Mouse (Mus musculus) liver, embryonic 11.5 days (tissue): ENCODE data around the gene Dhrs13. TPM values are rescaled to one million over a fixed set of nuclear protein-coding genes. Genes with fewer than 3 reads are reported as not detected.

ENCODE experiments used
- ATAC-seq: fragments of 200-750 bp; cut with Nextera tagmentation; replicated peaks from 2 replicates; pipeline ENCODE4 v1.8.0; 2017; ENCODE audit warnings: moderate number of reproducible peaks, mild to moderate bottlenecking, moderate TSS enrichment, moderate library complexity; ENCODE audit not compliant: low FRiP score
- DNase-seq: peaks from one replicate; pipeline ENCODE4 v3.0.0-alpha.2; 2017; ENCODE audit warnings: low spot score
- H3K27ac ChIP-seq: fragments of 300-500 bp; sonication (generic); 2 replicates; pipeline ENCODE4 v1.5.1; 2014; ENCODE audit warnings: mild to moderate bottlenecking, low read depth, low read length, control low read depth
- H3K27me3 ChIP-seq: fragments of 300-500 bp; sonication (generic); replicated peaks from 2 replicates; pipeline ENCODE4 v1.6.1; 2014; ENCODE audit warnings: low read length, mixed read lengths; ENCODE audit not compliant: control insufficient read depth, insufficient read depth
- H3K36me3 ChIP-seq: fragments of 300-500 bp; sonication (generic); 2 replicates; pipeline ENCODE4 v1.6.1; 2014; ENCODE audit warnings: mild to moderate bottlenecking, low read length, moderate library complexity, mixed read lengths; ENCODE audit not compliant: control insufficient read depth, insufficient read depth
- H3K4me1 ChIP-seq: fragments of 300-500 bp; sonication (generic); replicated peaks from 2 replicates; pipeline ENCODE4 v1.6.1; 2014; ENCODE audit warnings: low read length, mixed read lengths; ENCODE audit not compliant: control insufficient read depth, insufficient read depth
- H3K4me2 ChIP-seq: fragments of 300-500 bp; sonication (generic); 2 replicates; pipeline ENCODE4 v1.6.1; 2014; ENCODE audit warnings: mild to moderate bottlenecking, control low read depth, moderate library complexity
- H3K4me3 ChIP-seq: fragments of 300-500 bp; sonication (generic); 2 replicates; pipeline ENCODE4 v1.5.1; 2014; ENCODE audit warnings: low read depth, low read length, control low read depth
- H3K9ac ChIP-seq: fragments of 300-500 bp; sonication (generic); 2 replicates; pipeline ENCODE4 v1.6.1; 2014; ENCODE audit warnings: low read depth, low read length, control low read depth
- H3K9me3 ChIP-seq: fragments of 300-500 bp; sonication (generic); 2 replicates; pipeline ENCODE4 v1.6.1; 2016; ENCODE audit warnings: low read length, inconsistent platforms, mixed read lengths; ENCODE audit not compliant: control insufficient read depth
- WGBS: fragments of 180-500 bp; shearing (Covaris S2); extraction: QIAGEN DNeasy Blood & Tissue Kit; methylation state at CpG from one replicate; pipeline ENCODE4 v1.1.7; 2014; 5-methylcytosine and 5-hydroxymethylcytosine counted together
- polyA plus RNA-seq: library from polyadenylated mRNA; unstranded; fragments of >200 nt; fragmentation: Nextera tagmentation; extraction: Ambion mirVana; gene quantifications from 2 replicates; pipeline ENCODE4 v1.2.1, GENCODE M21; 2014

Dhrs13 gene
- polyA plus RNA-seq: 23.8 and 24.9 TPM in 2 replicates

- Histone ChIP-seq H3K36me3 (peaks cover 21% of the 10 kb centered on the region), H3K27me3 (no peaks in the 10 kb centered on the region), H3K27ac (peak within 1 kb of the TSS; percentile 89), H3K4me2 (peak within 1 kb of the TSS; percentile 98), H3K9me3 (no peaks in the 10 kb centered on the region), H3K4me1 (peaks cover 36% of the 10 kb centered on the region), H3K9ac (peak within 1 kb of the TSS; percentile 84), H3K4me3 (peak within 1 kb of the TSS; percentile 79)
- DNase-seq (peak; percentile 91), ATAC-seq (peak; percentile 95)
- WGBS: under 1% methylated on average over 96 of the region's 96 CpGs
Measured at GRCm38 (mm10) chr11:78031947-78032808, at the start of gene Dhrs13. Dhrs13 (plus strand) TSS chr11:78032280.

- H3K4me1 ChIP-seq: peaks cover 14% of the 10 kb centered on the region
- under 1% methylated on average over 56 of the region's 62 CpGs for WGBS
- no peaks in the 10 kb centered on the region for H3K9me3 ChIP-seq
- peaks cover 6% of the 10 kb centered on the region for H3K36me3 ChIP-seq
- peak within 1 kb of the TSS; percentile 90 for H3K9ac ChIP-seq
- peak within 1 kb of the TSS; percentile 97 for H3K4me3 ChIP-seq
- H3K4me2 ChIP-seq: peak within 1 kb of the TSS; percentile 81
- ATAC-seq: peak; percentile 85
- peaks cover 7% of the 10 kb centered on the region; the same call in 1 of the 2 replicates for H3K27me3 ChIP-seq
- peak within 1 kb of the TSS; percentile 95 for H3K27ac ChIP-seq
- DNase-seq: peak; percentile 97
Measured at GRCm38 (mm10) chr11:77982441-77982905, 49.6 kb upstream of the Dhrs13 start, which contains the start of gene Phf12. Phf12 (plus strand) TSS chr11:77982754.

DNA sequence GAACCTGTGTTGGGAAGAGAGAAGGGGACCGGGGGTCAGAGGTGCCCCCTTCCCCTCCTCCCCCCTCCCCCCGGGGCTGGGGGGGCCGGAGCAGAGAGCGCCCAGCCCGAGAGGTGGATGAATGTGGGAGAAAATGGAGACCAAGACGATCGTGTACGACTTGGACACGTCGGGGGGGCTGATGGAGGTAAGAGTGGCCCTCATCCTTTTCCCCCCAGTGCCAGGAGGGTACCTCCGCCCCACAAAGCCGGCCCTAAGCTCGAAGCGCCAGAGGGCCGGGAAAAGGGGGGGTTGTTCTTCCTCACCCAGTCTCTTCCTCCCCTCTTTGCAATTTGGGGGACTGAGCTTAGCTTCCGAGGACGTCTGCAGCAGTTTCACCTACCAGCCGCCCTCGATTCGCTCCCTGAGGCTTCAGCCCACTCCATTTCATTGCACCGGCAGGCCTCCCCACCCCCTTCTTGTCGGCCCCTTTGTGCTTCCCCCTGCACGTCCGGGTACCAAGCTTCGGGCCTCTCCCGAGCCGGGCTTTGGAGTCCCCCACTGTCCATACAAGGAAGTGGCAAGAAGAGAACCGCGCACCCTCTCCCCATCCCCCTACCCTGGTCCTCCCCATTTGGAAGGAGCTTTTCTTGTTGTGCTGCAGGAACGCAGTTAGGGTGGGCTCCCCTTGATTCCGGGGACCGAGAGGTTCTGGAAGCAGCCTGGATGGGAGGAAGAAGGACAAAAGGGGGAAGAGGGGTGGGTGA is 48.7 kb upstream of the Dhrs13 start:
- 1% methylated on average over 28 of the region's 32 CpGs for WGBS
- H3K4me1 ChIP-seq: peaks cover 14% of the 10 kb centered on the region

GRCm38 (mm10) chr11:77983937-77984835 is 47.9 kb upstream of the Dhrs13 start:
- H3K4me1 ChIP-seq: peaks cover 14% of the 10 kb centered on the region
- peak overlapping the region; percentile 97 for H3K4me3 ChIP-seq
- under 1% methylated on average over 43 of the region's 63 CpGs for WGBS
- peak overlapping the region; percentile 90 for H3K27ac ChIP-seq
- H3K9ac ChIP-seq: peak overlapping the region; percentile 90
- DNase-seq: peak; percentile 83
- no peaks in the 10 kb centered on the region for H3K27me3 ChIP-seq
- H3K36me3 ChIP-seq: peaks cover 16% of the 10 kb centered on the region
- peak overlapping the region; percentile 81 for H3K4me2 ChIP-seq
- H3K9me3 ChIP-seq: no peaks in the 10 kb centered on the region
- no peak; the same call in 1 of the 2 replicates for ATAC-seq

More for the DNA sequence above, 48.7 kb upstream of the Dhrs13 start:
- Histone ChIP-seq H3K27ac (peak overlapping the region; percentile 90), H3K9ac (peak overlapping the region; percentile 90), H3K9me3 (no peaks in the 10 kb centered on the region), H3K36me3 (peaks cover 11% of the 10 kb centered on the region), H3K27me3 (no peaks in the 10 kb centered on the region), H3K4me2 (peak overlapping the region; percentile 81), H3K4me3 (peak overlapping the region; percentile 97)
- peak; percentile 74 for DNase-seq
- no peak for ATAC-seq

GRCm38 (mm10) chr11:77984836-77985231 is 47.2 kb upstream of the Dhrs13 start:
- Histone ChIP-seq H3K9ac (peak overlapping the region; percentile 90), H3K9me3 (no peaks in the 10 kb centered on the region), H3K4me3 (peak overlapping the region; percentile 97), H3K4me1 (peaks cover 14% of the 10 kb centered on the region), H3K27me3 (no peaks in the 10 kb centered on the region), H3K27ac (peak overlapping the region; percentile 90), H3K4me2 (peak overlapping the region; percentile 81), H3K36me3 (peaks cover 17% of the 10 kb centered on the region)
- 4% methylated on average over 13 of the region's 13 CpGs for WGBS
- DNase-seq (no peak), ATAC-seq (no peak)

DNA sequence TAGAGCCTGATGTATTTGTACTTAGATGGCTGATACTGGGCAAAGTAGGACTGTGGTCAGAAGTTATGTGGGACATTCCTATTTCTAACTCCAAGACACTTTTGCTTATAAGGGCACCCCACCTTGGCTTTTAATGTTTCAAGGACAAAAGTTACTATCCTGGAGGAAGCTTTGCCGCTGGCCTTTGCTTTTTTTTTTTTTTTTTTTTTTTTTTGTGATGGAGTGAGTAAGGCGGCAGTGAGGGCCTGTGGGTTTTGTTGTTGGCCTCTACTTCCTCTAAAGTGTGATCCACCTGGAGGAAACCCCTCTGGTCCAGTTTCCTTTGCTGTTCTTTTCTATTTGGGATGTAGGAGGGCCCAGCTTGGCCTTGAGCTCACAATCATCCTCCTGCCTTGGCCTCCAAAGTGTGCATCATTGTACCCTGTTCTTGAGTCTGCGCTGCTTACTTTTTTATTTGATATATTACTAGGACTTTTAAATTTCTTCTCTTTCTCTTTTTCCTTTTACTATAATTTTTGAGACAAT is 46.5 kb upstream of the Dhrs13 start:
- WGBS: 76% methylated on average over 3 of the region's 3 CpGs
- no peak for DNase-seq
- H3K4me2 ChIP-seq: peak overlapping the region; percentile 81
- 0 out of 2 replicates have a peak overlapping the region, but pooled peaks have one; percentile 5 for H3K9ac ChIP-seq
- ATAC-seq: no peak
- peaks cover 14% of the 10 kb centered on the region for H3K4me1 ChIP-seq
- peaks cover 19% of the 10 kb centered on the region for H3K36me3 ChIP-seq
- no peaks in the 10 kb centered on the region for H3K9me3 ChIP-seq
- no peaks in the 10 kb centered on the region for H3K27me3 ChIP-seq
- H3K27ac ChIP-seq: no peak overlapping the region
- H3K4me3 ChIP-seq: peak overlapping the region; percentile 97

DNA sequence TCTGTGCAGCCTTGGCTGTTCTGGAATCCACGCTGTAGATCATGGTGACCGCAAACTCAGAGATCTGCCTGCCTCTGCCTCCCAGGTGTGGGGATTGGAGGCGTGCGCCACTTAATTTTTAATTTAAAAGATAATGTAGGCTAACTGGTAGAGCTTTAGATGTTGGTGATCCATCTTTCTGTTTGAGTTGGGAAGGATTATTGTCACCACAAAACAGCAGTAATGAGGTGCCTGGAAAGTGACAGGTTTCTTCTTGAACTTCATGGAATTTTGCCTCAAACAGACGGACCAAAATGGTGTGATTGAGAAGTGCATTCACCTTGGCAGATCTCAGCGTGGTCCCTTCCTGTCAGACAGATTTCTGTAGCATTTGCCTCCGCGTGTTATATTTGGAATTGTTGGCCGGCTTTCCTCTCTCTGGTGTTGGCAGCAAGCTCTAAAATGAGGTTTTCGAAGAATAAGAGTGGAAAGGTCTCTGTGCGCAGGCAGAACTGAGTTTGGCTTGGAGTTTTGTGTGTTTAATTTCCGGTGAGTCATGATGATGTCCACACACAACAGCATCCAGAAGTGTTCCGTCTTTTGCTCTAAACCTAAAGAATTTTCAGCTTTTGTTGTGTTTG is 42.9 kb upstream of the Dhrs13 start:
- no peak overlapping the region for H3K27ac ChIP-seq
- DNase-seq: no peak

More for the DNA sequence above, 42.9 kb upstream of the Dhrs13 start:
- H3K9me3 ChIP-seq: no peaks in the 10 kb centered on the region
- WGBS: 92% methylated on average over 13 of the region's 13 CpGs
- peaks cover 9% of the 10 kb centered on the region for H3K4me1 ChIP-seq
- H3K9ac ChIP-seq: no peak overlapping the region
- H3K4me2 ChIP-seq: no peak overlapping the region
- H3K4me3 ChIP-seq: no peak overlapping the region
- H3K36me3 ChIP-seq: peaks cover 29% of the 10 kb centered on the region
- H3K27me3 ChIP-seq: no peaks in the 10 kb centered on the region
- no peak for ATAC-seq
